Mouse (Mus musculus): ENCODE measurements around the gene Fbxl14.

Gene Fbxl14

DNA sequence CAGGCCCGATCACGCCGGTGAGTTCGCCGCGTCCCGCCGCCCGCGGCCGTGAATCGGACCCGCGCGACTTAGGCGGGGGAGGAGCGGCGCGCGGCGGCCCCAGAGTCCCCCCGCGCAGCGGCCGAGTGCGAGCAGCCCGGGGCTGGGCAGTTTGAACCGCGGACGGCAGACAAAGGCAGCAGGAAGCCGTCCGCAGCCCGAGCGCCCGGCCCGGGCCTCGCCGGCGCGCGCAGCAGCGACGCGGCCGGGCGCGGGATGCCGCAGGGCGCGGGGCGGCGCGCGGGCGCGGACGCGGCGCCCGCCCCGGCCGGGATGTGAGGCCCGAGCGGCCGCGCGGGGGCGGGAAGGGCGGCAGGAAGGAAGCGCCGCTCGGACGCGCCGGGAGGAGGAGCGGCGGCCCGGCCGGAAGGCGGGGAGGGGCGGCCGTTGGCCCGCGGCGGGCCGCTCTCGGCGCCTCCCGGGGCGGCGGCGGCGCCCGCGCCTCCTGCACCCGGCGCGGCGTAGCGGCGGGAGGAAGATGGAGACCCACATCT is at the start of gene Fbxl14:
Gene Fbxl14 (plus strand): TSS at position 326 of the 533 bp plus-strand sequence.
- DNase-seq (ENCODE audit: low read depth, low spot score), result peak; percentile 80

- DNase-seq (ENCODE audit: low read depth, low spot score), result peak; percentile 61
These were observed 49.0 kb upstream of the Fbxl14 start for GRCm38 (mm10) chr6:119430508-119430907.

GRCm38 (mm10) chr6:119431751-119432324 is 47.6 kb upstream of the Fbxl14 start:
- DNase-seq (ENCODE audit: low read depth, low spot score), result no peak

DNA sequence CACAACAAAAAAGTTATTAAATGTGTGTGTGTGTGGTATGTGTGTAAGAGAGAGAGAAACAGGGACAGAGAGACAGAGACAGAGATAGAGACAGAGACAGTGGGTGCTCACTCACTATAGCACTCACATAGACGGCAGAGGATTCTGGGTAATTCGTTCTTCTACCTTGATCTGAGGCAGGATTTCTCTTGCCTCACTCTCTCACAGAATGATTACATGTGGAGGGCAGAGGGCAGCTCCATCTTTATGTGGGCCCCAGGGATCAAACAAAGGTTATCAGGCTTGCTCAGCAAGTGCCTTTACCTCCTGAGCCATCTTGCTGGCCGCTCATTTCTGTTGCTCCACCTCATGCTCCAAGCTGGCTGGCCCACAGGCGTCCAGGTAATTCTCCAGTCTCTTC is 45.1 kb upstream of the Fbxl14 start:
- DNase-seq (ENCODE audit: low read depth, low spot score), result no peak

GRCm38 (mm10) chr6:119437894-119438761 is 41.3 kb upstream of the Fbxl14 start:
- no peak for DNase-seq (ENCODE audit: low read depth, low spot score)

GRCm38 (mm10) chr6:119442729-119443128 is 36.7 kb upstream of the Fbxl14 start:
- DNase-seq (ENCODE audit: low read depth, low spot score), result peak; percentile 54

DNA sequence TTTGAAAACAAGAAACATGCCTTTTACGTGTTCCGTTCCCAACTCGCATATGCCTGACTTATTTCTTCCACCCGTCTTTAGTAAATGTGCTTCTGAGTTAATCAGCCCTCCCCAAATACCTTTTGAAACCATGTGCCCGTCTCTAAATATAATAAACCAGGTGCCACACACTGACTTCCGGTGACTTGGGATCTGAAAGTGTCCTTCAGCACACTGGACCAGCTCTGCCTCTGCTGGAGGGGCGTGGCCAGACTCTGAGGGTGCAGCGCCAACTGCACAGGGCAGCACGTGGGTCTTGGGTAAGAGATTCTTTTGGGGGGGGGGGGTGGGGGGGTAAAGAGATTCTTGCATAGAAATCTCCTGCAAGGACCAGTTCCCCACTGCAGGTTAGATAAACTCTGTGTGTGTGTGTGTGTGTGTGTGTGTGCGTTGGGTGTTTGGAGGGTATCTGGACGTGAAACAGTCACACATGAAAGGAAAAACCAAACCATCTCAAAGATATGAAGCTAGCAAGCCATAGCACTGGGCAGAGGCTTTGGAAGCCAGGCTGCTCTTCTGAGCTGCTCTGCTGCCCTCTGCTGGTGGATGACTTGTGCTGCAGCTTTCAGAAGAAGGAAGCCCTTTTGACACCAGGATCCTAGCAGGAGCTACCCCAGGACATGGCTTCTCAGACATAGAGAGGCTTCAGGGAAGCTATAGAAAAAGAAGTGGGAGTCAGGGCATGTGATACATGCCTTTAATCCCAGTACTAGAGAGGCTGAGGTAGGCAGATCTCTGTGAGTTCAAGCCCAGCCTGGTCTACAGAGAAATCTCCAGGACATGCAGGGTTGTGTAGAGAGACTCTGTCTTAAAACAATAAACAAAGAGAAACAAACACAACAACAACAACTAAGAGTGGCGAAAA is 35.5 kb upstream of the Fbxl14 start:
- peak; percentile 93 for DNase-seq (ENCODE audit: low read depth, low spot score)

DNA sequence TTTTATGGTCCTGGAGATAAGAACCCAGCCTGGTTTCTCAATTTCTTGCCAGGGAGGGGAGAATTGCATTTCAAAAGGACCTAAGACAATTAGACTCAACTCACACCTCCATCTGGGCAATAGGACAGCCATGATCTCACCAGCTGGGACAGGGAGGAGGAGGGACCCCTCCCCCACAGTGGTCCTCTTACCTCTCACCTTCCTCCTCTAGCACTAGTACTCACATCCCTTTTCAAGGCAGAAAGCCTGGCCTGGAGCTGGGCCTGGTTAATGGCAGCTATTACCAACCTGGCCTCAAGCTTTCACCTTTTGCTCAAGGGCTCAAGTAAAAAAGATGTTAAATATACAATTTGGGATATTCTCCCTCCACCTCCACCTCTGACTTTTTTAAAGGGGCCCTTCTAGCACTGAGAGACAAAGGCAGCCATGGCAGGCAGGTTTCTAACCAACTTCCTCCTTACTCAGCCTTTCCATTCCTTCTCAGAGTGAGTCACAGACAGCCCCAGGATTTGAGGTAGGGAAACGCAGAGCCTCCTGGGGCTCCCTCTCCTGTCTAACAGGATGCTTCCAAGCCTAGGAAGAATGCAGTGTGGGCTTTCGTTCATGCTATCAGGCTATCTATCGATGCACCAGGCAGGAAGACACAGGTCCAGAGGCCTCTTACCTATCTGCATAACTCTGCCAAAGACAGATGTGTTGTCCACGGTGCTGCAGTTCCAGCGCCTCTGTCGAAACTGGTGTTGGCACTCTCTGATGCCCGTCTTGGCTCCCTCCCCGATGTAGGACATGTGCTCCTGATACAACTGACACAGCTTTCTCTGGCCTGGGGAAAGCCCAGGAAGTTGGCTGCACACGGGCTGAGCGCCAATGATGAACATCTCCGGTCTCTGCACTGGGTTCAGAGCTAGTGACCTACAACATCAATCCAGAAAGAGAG is 33.5 kb upstream of the Fbxl14 start:
- no peak for DNase-seq (ENCODE audit: low read depth, low spot score)

GRCm38 (mm10) chr6:119448321-119449059 is 31.0 kb upstream of the Fbxl14 start:
- peak; percentile 26 for DNase-seq (ENCODE audit: low read depth, low spot score)

GRCm38 (mm10) chr6:119449060-119449499 is 30.4 kb upstream of the Fbxl14 start:
- DNase-seq (ENCODE audit: low read depth, low spot score), result peak; percentile 64

- no peak for DNase-seq (ENCODE audit: low read depth, low spot score)
These were observed 28.2 kb upstream of the Fbxl14 start for GRCm38 (mm10) chr6:119450965-119451943.

DNA sequence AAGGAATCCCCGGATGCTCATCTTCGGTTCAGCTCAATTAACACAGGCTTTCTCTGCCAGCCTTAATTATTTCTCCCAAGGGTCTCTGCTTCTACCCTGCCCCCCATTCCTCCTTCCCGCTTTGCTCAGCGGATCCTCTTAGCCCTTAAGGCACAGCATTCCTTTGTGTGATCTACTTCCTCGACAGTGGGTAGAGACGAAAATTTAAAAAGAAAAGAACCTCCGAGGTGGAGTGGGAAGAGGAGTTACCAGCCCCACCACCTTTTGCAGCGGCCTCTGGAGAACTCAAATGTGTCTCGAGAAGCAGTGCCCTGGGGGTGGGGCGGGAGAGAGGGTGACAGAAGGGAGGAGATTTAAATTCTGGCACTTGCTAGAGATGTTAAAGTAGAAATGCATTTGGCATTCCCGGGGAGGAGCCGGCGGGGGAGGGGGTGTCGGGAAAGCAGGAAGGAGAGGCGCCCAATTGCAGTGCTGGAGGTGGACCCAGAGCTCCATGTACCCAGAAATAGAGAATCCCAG is 27.4 kb upstream of the Fbxl14 start:
- no peak for DNase-seq (ENCODE audit: low read depth, low spot score)

- no peak for DNase-seq (ENCODE audit: low read depth, low spot score)
These were observed 21.3 kb upstream of the Fbxl14 start for GRCm38 (mm10) chr6:119458166-119458565.

GRCm38 (mm10) chr6:119459041-119459440 is 20.4 kb upstream of the Fbxl14 start:
- no peak for DNase-seq (ENCODE audit: low read depth, low spot score)

DNA sequence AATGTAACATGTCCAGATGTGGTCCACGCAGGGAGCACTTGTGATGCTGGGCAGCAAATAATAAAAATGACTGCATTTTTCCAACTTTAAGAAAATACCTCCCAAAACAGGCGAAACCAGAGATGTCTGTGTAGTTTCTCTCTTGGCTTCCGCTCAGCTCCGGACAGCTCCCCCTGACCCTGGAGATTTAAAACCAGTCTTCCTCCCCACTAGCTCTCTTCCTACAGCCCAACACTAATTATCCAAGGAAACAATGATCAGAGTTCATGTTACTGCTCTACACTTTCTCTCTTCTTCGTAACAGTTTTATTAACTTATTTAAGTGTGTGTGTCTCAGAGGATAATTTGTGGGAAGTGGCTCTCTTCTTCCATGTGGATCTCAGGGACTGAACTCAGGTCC is 19.1 kb upstream of the Fbxl14 start:
- no peak for DNase-seq (ENCODE audit: low read depth, low spot score)

DNA sequence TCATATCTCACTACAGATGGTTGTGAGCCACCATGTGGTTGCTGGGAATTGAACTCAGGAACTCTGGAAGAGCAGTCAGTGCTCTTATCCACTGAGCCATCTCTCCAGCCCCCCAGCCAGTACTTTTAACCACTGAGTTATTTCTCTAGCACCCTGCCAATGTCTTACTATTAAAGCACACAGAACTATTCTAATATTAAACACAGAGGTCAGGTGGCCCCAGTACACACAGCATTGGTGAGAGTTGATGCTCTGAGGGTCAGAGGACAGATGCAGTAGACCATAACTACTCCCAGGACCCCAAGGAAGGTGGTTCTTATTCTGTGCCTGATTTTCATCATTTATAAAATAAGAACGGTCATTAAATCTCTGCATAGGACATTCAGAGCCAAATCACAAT is 13.3 kb upstream of the Fbxl14 start:
- no peak for DNase-seq (ENCODE audit: low read depth, low spot score)

GRCm38 (mm10) chr6:119466921-119467784 is 12.3 kb upstream of the Fbxl14 start:
- DNase-seq (ENCODE audit: low read depth, low spot score), result no peak

GRCm38 (mm10) chr6:119467785-119468059 is 11.7 kb upstream of the Fbxl14 start:
- peak; percentile 36 for DNase-seq (ENCODE audit: low read depth, low spot score)
